Mouse (Mus musculus) midbrain, embryonic 14.5 days (tissue): ENCODE results near the gene Tmem59. TPM values are rescaled to one million over a fixed set of nuclear protein-coding genes. Genes with fewer than 3 reads are reported as not detected.
A peak's percentile ranks its signal among the peaks of the same experiment; 100 is the strongest.

Experiments used
- ATAC-seq: fragments of 200-750 bp; cut with Nextera tagmentation; 2 replicates; pipeline ENCODE4 v1.8.0; 2017; ENCODE audit warnings: moderate number of reproducible peaks, moderate library complexity; ENCODE audit not compliant: low FRiP score, low TSS enrichment
- DNase-seq: peaks from one replicate; pipeline ENCODE4 v3.0.0-alpha.2; 2015
- H3K27ac ChIP-seq: fragments of 300-500 bp; sonication (generic); replicated peaks from 2 replicates; pipeline ENCODE4 v1.5.1; 2014; ENCODE audit warnings: mild to moderate bottlenecking, low read depth, low read length, moderate library complexity
- H3K27me3 ChIP-seq: fragments of 300-500 bp; sonication (generic); 2 replicates; pipeline ENCODE4 v1.6.1; 2014; ENCODE audit warnings: low read length, control low read depth, mixed read lengths; ENCODE audit not compliant: control insufficient read depth, insufficient read depth
- H3K36me3 ChIP-seq: fragments of 300-500 bp; sonication (generic); 2 replicates; pipeline ENCODE4 v1.6.1; 2014; ENCODE audit warnings: low read length, control low read depth; ENCODE audit not compliant: control insufficient read depth, insufficient read depth
- H3K4me1 ChIP-seq: fragments of 300-500 bp; sonication (generic); 2 replicates; pipeline ENCODE4 v1.6.1; 2014; ENCODE audit warnings: mild to moderate bottlenecking, antibody characterized with exemption, low read length, control low read depth; ENCODE audit not compliant: control insufficient read depth, insufficient read depth
- H3K4me2 ChIP-seq: fragments of 300-500 bp; sonication (generic); 2 replicates; pipeline ENCODE4 v1.6.1; 2014; ENCODE audit warnings: mild to moderate bottlenecking, low read length, moderate library complexity
- H3K4me3 ChIP-seq: fragments of 300-500 bp; sonication (generic); replicated peaks from 2 replicates; pipeline ENCODE4 v1.5.1; 2014; ENCODE audit warnings: low read depth, low read length
- H3K9ac ChIP-seq: fragments of 300-500 bp; sonication (generic); replicated peaks from 2 replicates; pipeline ENCODE4 v1.6.1; 2014; ENCODE audit warnings: mild to moderate bottlenecking, low read length, moderate library complexity
- H3K9me3 ChIP-seq: fragments of 300-500 bp; sonication (generic); 2 replicates; pipeline ENCODE4 v1.6.1; 2016; ENCODE audit warnings: low read length, control low read depth, mixed read lengths; ENCODE audit not compliant: control insufficient read depth
- WGBS: fragments of 180-500 bp; shearing (Covaris S2); extraction: QIAGEN DNeasy Blood & Tissue Kit; methylation state at CpG from one replicate; pipeline ENCODE4 v1.1.7; 2014; 5-methylcytosine and 5-hydroxymethylcytosine counted together
- polyA plus RNA-seq: library from polyadenylated mRNA; unstranded; fragments of >200 nt; fragmentation: Nextera tagmentation; extraction: Ambion mirVana; gene quantifications from 2 replicates; pipeline ENCODE4 v1.2.1, GENCODE M21; 2014

Gene Tmem59
- polyA plus RNA-seq, 1 experiment from 2014 or later, result 361 TPM

DNA sequence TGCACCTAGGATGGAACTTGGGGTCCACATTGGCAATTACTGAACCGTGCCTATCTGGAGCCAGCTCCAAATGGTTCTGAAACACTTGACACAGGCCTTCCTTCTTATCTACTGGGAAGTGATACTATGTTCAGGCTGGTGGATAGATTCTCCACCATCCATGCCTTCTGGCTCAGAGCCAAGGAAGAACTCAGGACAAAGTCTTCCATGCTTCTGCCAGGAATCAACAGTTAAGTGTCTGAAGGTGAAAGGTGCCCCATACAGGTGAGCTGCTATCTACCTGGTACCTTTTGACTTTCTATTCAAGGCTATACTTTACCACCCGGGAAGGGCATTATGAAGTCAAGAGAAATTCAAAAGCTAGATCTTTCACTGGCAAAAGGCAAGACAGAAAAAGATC lies 60.1 kb downstream of the Tmem59 start:
- Histone ChIP-seq H3K36me3 (peaks cover 80% of the 10 kb centered on the region), H3K27ac (no peak overlapping the region), H3K9me3 (no peaks in the 10 kb centered on the region), H3K4me1 (no peaks in the 10 kb centered on the region), H3K9ac (no peak overlapping the region), H3K4me2 (no peak overlapping the region), H3K4me3 (no peak overlapping the region), H3K27me3 (no peaks in the 10 kb centered on the region)
- WGBS, result 96% methylated on average over 2 of the region's 2 CpGs
- no peak for ATAC-seq
- no peak for DNase-seq

DNA sequence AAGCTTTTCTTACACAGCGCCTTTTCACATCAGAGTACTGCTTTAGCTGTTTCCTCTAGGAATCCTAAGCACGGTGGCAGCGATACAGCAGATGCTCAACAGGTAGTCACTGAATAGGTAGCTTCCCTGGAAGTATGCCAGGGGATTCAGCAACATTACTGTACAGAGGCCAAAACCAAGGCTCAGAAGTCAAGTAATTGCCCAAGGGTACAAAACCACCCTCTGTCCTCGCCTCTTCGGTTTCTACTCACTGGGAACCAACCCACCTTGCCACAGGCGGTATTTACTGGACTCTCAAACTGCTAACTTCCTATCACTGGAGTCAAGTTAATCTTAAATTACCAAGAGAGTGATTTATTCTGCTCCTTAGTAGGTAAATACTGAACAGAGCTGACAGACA lies 62.0 kb downstream of the Tmem59 start:
- Histone ChIP-seq H3K36me3 (peaks cover 65% of the 10 kb centered on the region), H3K9ac (no peak overlapping the region)

DNA sequence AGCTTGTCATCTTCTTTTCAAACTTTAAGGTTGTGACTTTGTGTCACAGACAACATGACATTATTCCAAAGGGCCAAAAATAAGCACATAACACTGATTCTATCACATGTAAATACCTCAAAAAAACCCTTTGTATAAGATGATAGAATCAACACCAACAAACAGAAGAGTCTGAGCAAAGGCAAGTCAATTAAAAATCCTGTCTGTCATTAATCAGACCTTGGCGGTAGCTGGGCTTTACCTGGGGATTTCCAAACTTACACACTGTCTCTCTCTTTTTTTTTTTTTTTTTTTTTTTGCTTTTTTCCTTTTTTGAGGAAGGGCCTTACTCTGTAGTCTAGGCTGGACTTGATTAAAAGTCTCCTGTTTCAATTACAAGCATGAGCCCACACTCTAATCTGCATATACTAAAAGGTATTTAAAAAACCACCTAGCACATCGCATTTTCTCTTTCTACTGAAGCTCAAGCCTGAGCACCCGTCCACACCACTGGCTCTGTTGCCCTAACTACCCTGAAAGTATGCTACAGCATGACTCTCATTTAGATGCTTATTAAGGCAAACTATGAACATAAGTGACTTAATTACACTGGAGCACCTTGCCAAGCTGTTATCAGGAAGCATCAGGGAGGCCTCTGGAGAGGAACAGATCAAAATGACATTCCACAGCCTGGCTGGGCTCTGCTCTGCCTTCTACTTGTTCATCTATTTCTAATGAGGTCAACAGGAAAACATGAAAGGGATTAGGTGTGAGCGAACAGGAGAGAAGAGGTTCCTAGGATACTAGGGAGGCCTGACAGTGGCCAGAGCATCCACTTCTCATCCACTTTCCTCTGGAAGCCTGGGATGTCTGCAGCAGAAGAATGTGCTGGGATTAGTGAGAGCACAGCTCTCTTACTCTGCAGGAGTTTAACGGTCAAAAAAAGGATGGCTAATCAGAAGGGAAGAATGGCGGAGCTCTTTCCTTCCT lies 65.5 kb downstream of the Tmem59 start:
- no peaks in the 10 kb centered on the region for H3K27me3 ChIP-seq
- H3K4me2 ChIP-seq, result no peak overlapping the region
- peaks cover 39% of the 10 kb centered on the region for H3K36me3 ChIP-seq
- DNase-seq (peak; percentile 20), ATAC-seq (no peak)
- H3K9ac ChIP-seq, result no peak overlapping the region
- no peaks in the 10 kb centered on the region for H3K4me1 ChIP-seq
- H3K9me3 ChIP-seq, result no peaks in the 10 kb centered on the region
- 62% methylated on average over 6 of the region's 6 CpGs for WGBS
- no peak overlapping the region for H3K27ac ChIP-seq
- H3K4me3 ChIP-seq, result no peak overlapping the region

More for the DNA sequence above, 62.0 kb downstream of the Tmem59 start:
- Histone ChIP-seq H3K4me2 (no peak overlapping the region), H3K4me3 (no peak overlapping the region), H3K27ac (no peak overlapping the region), H3K27me3 (no peaks in the 10 kb centered on the region), H3K9me3 (no peaks in the 10 kb centered on the region), H3K4me1 (no peaks in the 10 kb centered on the region)
- no peak for DNase-seq
- 96% methylated on average over 6 of the region's 6 CpGs for WGBS
- ATAC-seq, result no peak

DNA sequence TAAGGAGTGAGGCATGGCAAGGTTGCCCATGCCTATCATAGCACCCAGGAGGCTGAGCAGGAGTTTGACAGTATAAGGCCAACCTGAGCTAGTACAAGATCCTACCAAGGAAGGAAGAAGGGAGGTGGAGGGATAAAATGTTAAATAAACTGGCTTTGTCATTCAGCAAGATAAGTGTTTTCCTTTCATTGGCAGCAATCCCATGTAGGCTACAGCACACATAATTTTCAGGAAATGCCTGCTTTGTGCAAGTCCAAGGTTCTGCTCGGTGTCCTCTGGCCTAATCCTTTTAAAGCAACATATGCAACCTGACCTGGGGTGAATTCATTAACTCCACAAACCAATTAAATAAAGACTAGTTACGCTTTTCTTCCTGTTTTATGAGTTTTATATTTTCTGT lies 67.2 kb downstream of the Tmem59 start:
- H3K9ac ChIP-seq, result no peak overlapping the region
- ATAC-seq (no peak), DNase-seq (no peak)
- no peaks in the 10 kb centered on the region for H3K9me3 ChIP-seq
- H3K4me2 ChIP-seq, result no peak overlapping the region
- WGBS, result 65% methylated on average over 2 of the region's 2 CpGs
- H3K36me3 ChIP-seq, result peaks cover 22% of the 10 kb centered on the region
- H3K27ac ChIP-seq, result no peak overlapping the region
- peaks cover 3% of the 10 kb centered on the region; the same call in 1 of the 2 replicates for H3K4me1 ChIP-seq
- no peak overlapping the region for H3K4me3 ChIP-seq
- no peaks in the 10 kb centered on the region for H3K27me3 ChIP-seq

DNA sequence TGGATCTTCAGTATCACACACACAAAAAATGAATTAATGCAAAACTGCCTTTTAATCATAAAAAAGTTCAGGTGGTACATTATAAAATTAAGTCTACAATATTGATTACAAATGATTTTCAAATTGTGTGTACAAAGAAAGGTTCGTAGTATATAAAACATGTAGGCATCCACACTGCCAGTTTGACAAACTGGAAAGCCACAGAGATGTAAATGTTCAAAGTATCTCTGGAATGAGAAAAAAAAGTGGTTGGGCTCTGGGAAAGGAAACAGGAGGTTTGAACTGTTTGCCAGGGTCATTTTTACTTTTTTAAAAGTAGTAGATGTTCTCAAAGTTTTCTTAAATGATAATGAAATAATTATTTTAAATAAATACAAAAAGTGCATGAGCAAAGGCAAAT lies 67.8 kb downstream of the Tmem59 start:
- no peak for ATAC-seq
- H3K9me3 ChIP-seq, result no peaks in the 10 kb centered on the region
- H3K36me3 ChIP-seq, result peaks cover 17% of the 10 kb centered on the region
- no peak overlapping the region for H3K27ac ChIP-seq
- H3K9ac ChIP-seq, result no peak overlapping the region
- H3K27me3 ChIP-seq, result no peaks in the 10 kb centered on the region
- DNase-seq, result no peak
- no peak overlapping the region for H3K4me3 ChIP-seq
- H3K4me1 ChIP-seq, result peaks cover 3% of the 10 kb centered on the region; the same call in 1 of the 2 replicates
- 89% methylated on average over 1 of the region's 1 CpGs for WGBS
- no peak overlapping the region for H3K4me2 ChIP-seq

DNA sequence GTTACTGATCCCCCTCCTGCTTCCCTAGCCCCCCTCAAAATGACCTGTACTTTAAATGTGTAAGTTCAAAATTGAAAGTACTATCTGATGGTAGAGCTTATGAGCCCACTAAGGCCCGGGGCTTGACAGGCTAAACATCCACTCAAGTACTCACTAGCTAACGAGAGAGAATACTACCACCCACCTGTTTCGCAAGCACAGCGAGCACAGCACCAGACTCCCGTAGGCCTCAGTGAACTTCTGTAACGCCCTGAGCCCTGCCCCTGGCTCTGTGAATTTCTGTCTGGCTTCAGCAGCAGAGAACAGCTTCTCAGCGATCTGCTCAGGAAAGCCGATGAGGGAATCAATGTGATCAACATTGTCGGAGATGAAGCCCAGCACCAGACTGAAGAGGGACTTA lies 68.9 kb downstream of the Tmem59 start:
- no peak overlapping the region for H3K27ac ChIP-seq
- 83% methylated on average over 9 of the region's 9 CpGs for WGBS
- H3K4me2 ChIP-seq, result no peak overlapping the region
- peaks cover 17% of the 10 kb centered on the region for H3K36me3 ChIP-seq
- no peak overlapping the region for H3K4me3 ChIP-seq
- no peaks in the 10 kb centered on the region for H3K9me3 ChIP-seq
- DNase-seq (no peak), ATAC-seq (no peak)
- no peak overlapping the region for H3K9ac ChIP-seq
- no peaks in the 10 kb centered on the region for H3K27me3 ChIP-seq
- peaks cover 3% of the 10 kb centered on the region; the same call in 1 of the 2 replicates for H3K4me1 ChIP-seq

DNA sequence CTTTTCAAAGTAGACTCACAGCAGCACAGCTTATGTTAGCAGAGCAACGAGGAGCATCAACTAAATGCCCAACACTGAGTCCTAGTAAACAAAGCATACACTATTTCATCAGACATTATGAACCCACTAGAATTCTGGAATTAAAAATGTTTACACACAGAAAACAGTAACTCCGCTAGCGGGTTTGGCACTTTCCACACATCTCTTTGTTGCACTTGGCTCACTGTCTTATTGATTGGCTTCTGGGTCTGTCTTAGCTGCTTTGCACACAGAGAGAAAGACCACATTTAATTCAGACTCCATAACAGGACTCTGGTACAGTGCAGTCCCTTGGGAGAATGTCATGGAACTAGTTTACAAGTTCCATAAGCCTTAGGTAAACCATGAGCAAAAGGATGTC lies 69.9 kb downstream of the Tmem59 start:
- ATAC-seq, result no peak
- Histone ChIP-seq H3K4me3 (no peak overlapping the region), H3K4me2 (no peak overlapping the region), H3K36me3 (peaks cover 13% of the 10 kb centered on the region; the same call in 1 of the 2 replicates), H3K27me3 (no peaks in the 10 kb centered on the region), H3K9ac (no peak overlapping the region), H3K4me1 (peaks cover 3% of the 10 kb centered on the region; the same call in 1 of the 2 replicates), H3K9me3 (no peaks in the 10 kb centered on the region), H3K27ac (no peak overlapping the region)
- DNase-seq, result no peak
- WGBS, result 90% methylated on average over 3 of the region's 3 CpGs

DNA sequence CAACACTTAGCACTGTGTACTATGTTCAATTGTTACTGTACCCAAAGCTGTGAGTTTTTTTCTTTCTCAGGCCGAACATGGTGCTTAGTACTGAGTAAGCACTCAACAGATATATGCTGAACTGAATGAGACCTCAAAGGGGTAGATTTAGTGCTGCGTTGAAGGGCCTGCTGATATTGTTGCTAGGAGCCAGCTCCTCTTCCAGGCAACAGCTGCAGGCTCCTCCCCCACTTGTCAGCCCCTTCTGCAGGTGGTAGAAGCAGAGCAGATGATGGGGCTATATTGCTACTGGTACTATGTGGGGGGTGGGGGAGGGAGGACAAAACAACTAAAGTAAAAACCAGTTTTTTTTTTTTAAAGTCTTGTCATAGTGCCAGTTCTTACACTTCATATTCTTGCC lies 71.3 kb downstream of the Tmem59 start:
- DNase-seq, result no peak
- 37% methylated on average over 2 of the region's 2 CpGs for WGBS
- peaks cover 11% of the 10 kb centered on the region; the same call in 1 of the 2 replicates for H3K36me3 ChIP-seq

DNA sequence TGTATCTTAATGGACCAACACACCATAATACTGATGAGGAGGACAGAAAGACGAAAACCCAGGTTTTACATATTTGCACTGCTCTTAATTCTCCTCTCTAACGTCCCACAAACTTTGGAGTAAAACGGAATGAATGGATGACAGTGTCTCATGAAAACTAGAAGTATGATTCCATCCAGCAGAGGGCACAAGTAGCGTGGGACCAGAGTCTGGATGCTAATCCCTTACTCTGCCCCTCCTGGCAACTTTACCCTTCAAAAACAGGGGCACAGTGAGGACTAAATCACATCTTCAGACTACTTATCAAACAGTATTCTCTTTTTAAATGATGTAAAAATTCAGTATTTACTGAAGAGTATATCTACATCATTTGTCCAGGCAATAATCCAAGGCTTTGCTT lies 72.3 kb downstream of the Tmem59 start:
- H3K4me2 ChIP-seq, result no peak overlapping the region
- H3K27me3 ChIP-seq, result no peaks in the 10 kb centered on the region
- no peak overlapping the region for H3K27ac ChIP-seq
- 0 out of 2 replicates have a peak, but pooled peaks cover 4% of the 10 kb centered on the region for H3K36me3 ChIP-seq
- H3K9ac ChIP-seq, result no peak overlapping the region
- peaks cover 3% of the 10 kb centered on the region; the same call in 1 of the 2 replicates for H3K4me1 ChIP-seq
- DNase-seq (peak; percentile 82), ATAC-seq (no peak)
- H3K9me3 ChIP-seq, result no peaks in the 10 kb centered on the region
- 21% methylated on average over 4 of the region's 4 CpGs for WGBS
- no peak overlapping the region for H3K4me3 ChIP-seq

More for the DNA sequence above, 71.3 kb downstream of the Tmem59 start:
- Histone ChIP-seq H3K27me3 (no peaks in the 10 kb centered on the region), H3K27ac (no peak overlapping the region), H3K4me2 (no peak overlapping the region), H3K9ac (no peak overlapping the region), H3K4me3 (no peak overlapping the region), H3K9me3 (no peaks in the 10 kb centered on the region), H3K4me1 (peaks cover 3% of the 10 kb centered on the region; the same call in 1 of the 2 replicates)
- ATAC-seq, result no peak
